Comparison of ENCODE assay signal across 17 mouse cellular contexts in genomic region chr16:31489096-31489495, GRCm38 (mm10).
DNase-seq lines count a peak whose midpoint lies in the region; ATAC-seq and TF ChIP-seq lines count a peak whose summit lies in the region.
"Had no signal": no experiment of that assay in that cellular context is flagged by ENCODE, and none has a peak within 500 bp of the region (broad histone marks: within the 10 kb centered on the region; RNA-seq: fewer than 3 reads in every experiment).

No protein-coding gene starts in this region.

- 0 out of 2 replicates have a peak, but pooled peaks have one; percentile 17 for ATAC-seq in hindbrain, embryonic 16.5 days
- ATAC-seq in kidney, embryonic 16.5 days (ENCODE audit: low FRiP score, low TSS enrichment): no peak
- ATAC-seq: activated CD4-positive, CD25-positive, alpha-beta regulatory T cell, adult 4 months had no signal

- H3K27me3 ChIP-seq in hindbrain, embryonic 16.5 days (replicated peaks; ENCODE audit: control insufficient read depth, insufficient read depth, low read length): no peaks in the 10 kb centered on the region
- no peaks in the 10 kb centered on the region for H3K27me3 ChIP-seq in kidney, embryonic 16.5 days (ENCODE audit: insufficient read depth, low read length)
- H3K27me3 ChIP-seq: CH12.LX; kidney, embryonic 15.5 days; neural tube, embryonic 12.5 days had no signal

- H3K36me3 ChIP-seq in hindbrain, embryonic 16.5 days (ENCODE audit: control insufficient read depth, insufficient read depth, low read length): no peaks in the 10 kb centered on the region
- no peaks in the 10 kb centered on the region for H3K36me3 ChIP-seq in kidney, embryonic 16.5 days (ENCODE audit: insufficient read depth, low read length)
- H3K36me3 ChIP-seq: kidney, embryonic 15.5 days; neural tube, embryonic 12.5 days had no signal

- peak overlapping the region; percentile 39 for H3K9ac ChIP-seq in hindbrain, embryonic 16.5 days (ENCODE audit: low read depth, low read length)
- H3K9ac ChIP-seq in kidney, embryonic 16.5 days (replicated peaks; ENCODE audit: low read length): no peak overlapping the region
- H3K9ac ChIP-seq: kidney, embryonic 15.5 days; neural tube, embryonic 12.5 days had no signal

- H3K4me3 ChIP-seq in layer of hippocampus, adult 2 months: no peak overlapping the region
- no peak overlapping the region for H3K4me3 ChIP-seq in embryonic fibroblast, embryonic 13.5 days (ENCODE audit: insufficient read depth, low read length)
- H3K4me3 ChIP-seq in hindbrain, embryonic 16.5 days (ENCODE audit: low read length): no peak overlapping the region
- H3K4me3 ChIP-seq in kidney, embryonic 16.5 days (ENCODE audit: low read length): no peak overlapping the region
- H3K4me3 ChIP-seq: kidney, embryonic 15.5 days; neural tube, embryonic 12.5 days had no signal

- no peak overlapping the region; the same call in 1 of the 2 replicates for H3K4me2 ChIP-seq in hindbrain, embryonic 16.5 days (ENCODE audit: low read length)
- no peak overlapping the region for H3K4me2 ChIP-seq in kidney, embryonic 16.5 days (replicated peaks; ENCODE audit: low read depth, low read length)
- H3K4me2 ChIP-seq: kidney, embryonic 15.5 days; neural tube, embryonic 12.5 days had no signal

- peak; percentile 25 for TF ChIP-seq CTCF in layer of hippocampus, adult 2 months (conservative IDR thresholded peaks at IDR 0.05)
- TF ChIP-seq CTCF in embryonic fibroblast, embryonic 13.5 days (IDR thresholded peaks at IDR 0.05; ENCODE audit: borderline replicate concordance, insufficient read depth, low read length): no peak

- no peak for TF ChIP-seq POLR2A in embryonic fibroblast, embryonic 13.5 days (IDR thresholded peaks at IDR 0.05; ENCODE audit: low read depth, low read length)

- peak overlapping the region; percentile 37 for H3K27ac ChIP-seq in layer of hippocampus, adult 2 months
- H3K27ac ChIP-seq in embryonic fibroblast, embryonic 13.5 days (ENCODE audit: insufficient read depth, low read length): peak overlapping the region; percentile 29; the same call in 1 of the 2 replicates
- peak overlapping the region; percentile 32; the same call in 1 of the 2 replicates for H3K27ac ChIP-seq in hindbrain, embryonic 16.5 days (ENCODE audit: low read depth, low read length)
- H3K27ac ChIP-seq in kidney, embryonic 16.5 days (ENCODE audit: low read length): no peak overlapping the region
- H3K27ac ChIP-seq: kidney, embryonic 15.5 days; macrophage; neural tube, embryonic 12.5 days had no signal

- 23% methylated on average over 3 of the region's 3 CpGs for WGBS in hindbrain, embryonic 16.5 days
- WGBS in kidney, embryonic 16.5 days: 41% methylated on average over 3 of the region's 3 CpGs

- DNase-seq in layer of hippocampus, adult 2 months (ENCODE audit: low spot score in 2 of 2): no peak
- no peak for DNase-seq in layer of hippocampus, postnatal 25 days (ENCODE audit: extremely low spot score in 1 of 2, low spot score in 1 of 2)
- peak; percentile 62 for DNase-seq in retina, embryonic 14.5 days (ENCODE audit: low spot score)
- no peak for DNase-seq in thymus, postnatal 36 days
- DNase-seq in left cerebral cortex, postnatal 4 days: no peak
- DNase-seq: heart, adult 18-20 months; heart, postnatal 36 days; layer of hippocampus, postnatal 36 days; liver had no signal

- H3K4me1 ChIP-seq in embryonic fibroblast, embryonic 13.5 days (ENCODE audit: control insufficient read depth, insufficient read depth, low read length): peaks cover 3% of the 10 kb centered on the region; the same call in 1 of the 2 replicates
- H3K4me1 ChIP-seq in hindbrain, embryonic 16.5 days (ENCODE audit: control insufficient read depth, insufficient read depth, low read depth, low read length): peaks cover 22% of the 10 kb centered on the region
- peaks cover 9% of the 10 kb centered on the region for H3K4me1 ChIP-seq in kidney, embryonic 16.5 days (ENCODE audit: insufficient read depth, low read length)

- intact Hi-C loops in left cerebral cortex, postnatal 4 days (cut with DNase I): no loop called here

- H3K9me3 ChIP-seq in hindbrain, embryonic 16.5 days (ENCODE audit: control insufficient read depth, low read length): no peaks in the 10 kb centered on the region
- H3K9me3 ChIP-seq in kidney, embryonic 16.5 days (ENCODE audit: low read length): no peaks in the 10 kb centered on the region
- H3K9me3 ChIP-seq: kidney, embryonic 15.5 days; neural tube, embryonic 12.5 days had no signal
